Mouse (Mus musculus): Measurements from ENCODE around the gene Ndufs8.

Gene Ndufs8

DNA sequence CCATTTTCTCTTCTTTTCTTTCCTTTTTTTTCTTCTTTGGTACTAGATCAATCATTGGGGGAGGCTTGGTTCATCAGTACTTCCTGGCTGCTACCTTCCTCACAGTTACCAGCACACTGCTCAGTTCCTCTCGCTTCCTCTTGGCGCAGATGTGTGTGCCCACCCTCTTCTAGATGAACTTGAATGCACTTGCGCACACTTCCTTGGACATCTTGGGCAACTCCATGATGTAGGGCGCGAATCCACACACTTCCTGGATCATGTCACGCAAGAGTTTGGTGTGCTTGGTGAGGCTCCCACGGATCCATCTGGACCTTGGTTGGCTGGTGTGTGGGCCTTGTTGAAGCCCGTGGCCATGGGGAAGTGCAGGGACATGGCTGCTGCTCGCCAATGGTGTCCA, 19.1 kb upstream of the Ndufs8 start:
- no peak for DNase-seq (ENCODE audit: low spot score in 2 of 2)

DNA sequence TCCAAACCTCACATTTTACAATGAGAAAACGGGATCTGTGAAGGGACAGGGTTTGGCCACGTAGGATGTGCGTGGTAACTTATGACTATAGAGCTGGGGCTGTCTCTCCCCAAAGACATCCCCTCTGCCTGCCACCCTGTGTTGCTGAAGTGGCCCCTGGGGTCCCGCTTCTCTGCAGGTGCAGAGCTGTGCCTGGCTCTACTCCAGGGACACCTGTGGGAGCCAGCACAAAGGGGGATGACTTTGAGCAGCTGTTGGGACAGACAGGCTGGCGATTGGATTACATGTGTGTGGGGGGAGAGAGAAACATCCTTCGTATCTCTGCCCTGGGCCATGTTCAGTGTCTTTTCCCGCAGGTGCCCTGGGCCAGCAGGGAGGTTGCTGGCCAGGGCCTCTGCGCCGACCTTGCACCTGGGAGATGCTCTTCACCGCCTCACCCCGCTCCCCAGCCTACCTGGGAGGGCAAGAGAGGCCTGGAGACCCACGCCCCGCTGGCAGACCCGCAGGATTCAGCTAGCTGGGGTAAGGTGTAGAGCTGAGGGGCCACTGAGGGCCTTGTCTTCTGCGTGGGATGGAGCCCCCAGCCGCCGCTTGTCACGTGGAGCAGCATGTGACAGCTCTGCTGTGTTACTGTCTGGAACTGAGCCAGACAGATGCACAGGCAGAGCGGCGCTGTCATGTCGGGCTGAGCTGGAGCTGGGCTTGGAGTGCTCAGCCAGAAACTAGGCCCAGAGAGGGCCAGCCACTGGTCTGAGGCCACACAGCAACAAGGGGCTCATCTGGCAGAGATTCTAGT, 17.9 kb upstream of the Ndufs8 start:
- DNase-seq (ENCODE audit: low spot score in 2 of 2): no peak

DNA sequence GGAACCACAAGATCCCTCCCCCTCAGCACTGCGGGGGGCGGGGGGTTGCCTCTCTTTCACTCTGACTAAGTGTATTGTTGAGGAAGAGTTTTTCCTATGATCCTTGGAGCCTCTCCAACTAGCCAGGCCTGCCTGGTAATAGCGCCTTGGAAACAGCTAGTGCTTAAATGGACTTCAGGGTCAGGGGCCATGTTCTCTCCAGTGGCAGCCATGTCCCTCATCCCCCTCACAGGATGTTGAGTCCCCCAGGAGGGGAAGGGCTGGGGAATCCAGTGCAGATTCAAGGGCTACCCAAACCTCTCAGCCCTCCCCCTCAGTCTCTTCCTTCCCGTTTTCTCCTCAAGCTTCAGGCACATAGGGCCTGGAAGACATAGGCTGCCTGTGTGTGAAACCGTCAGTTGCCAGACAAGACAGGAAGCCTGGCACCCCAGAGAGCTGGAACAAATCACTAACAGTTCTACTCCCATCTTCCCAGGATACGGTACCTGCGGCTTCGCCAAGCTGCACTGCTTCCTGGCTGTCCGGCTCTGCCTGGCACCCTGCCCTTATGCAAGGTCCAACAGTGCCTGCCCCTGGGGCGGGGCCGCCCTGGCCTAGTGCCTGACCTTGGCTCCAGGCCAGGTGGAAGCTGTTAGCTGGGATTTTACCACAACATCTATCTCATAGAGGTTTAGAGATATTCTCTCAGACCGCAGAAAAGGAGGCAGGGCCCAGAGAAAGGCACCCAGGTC, 16.8 kb upstream of the Ndufs8 start, which contains the start of gene Aldh3b1:
TSS of gene Aldh3b1 (minus strand) at position 598 of the 731 bp plus-strand sequence.
- DNase-seq (ENCODE audit: low spot score in 2 of 2): peak; percentile 41 to 66

DNA sequence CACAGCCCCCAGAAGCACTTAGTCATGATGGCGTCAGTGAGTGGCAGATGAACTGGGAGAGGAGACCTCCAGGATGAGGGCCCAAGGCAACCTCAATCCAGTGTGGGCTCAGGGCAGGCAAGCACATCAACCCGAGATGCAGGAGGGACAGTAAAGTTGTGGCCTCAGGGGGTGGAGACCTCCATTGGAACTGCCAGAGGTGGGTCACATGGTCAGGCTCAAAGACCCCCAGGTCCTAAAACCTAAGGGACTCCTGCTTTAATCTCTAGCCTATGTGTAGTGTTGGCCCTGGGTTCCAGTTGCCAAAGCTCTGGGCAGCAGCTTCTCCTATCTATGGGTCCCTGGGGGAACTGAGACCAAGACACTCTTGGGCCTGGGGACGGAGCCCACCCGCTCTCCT, 16.2 kb upstream of the Ndufs8 start:
- DNase-seq (ENCODE audit: low spot score in 2 of 2): no peak

DNA sequence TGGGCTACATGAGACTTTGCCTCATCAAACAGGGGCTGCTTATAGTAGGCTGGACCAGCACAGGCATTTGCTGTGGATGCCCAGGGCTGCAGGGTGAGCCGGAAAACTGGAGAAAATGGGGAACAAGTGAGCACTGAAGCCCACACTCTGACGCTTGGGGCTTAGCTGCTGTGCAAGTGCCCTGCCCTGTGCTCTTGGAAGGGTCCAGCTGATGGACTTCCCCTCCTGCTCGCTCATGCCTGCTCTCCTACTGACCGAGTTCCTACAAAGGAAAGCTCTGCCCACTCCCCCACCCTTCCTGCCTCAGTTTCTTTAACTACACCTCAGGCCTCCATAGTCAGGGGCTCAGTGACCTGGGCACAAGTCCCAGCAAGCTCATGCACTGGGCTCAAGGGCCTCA, 15.4 kb upstream of the Ndufs8 start:
- DNase-seq (ENCODE audit: low spot score in 2 of 2): no peak

DNA sequence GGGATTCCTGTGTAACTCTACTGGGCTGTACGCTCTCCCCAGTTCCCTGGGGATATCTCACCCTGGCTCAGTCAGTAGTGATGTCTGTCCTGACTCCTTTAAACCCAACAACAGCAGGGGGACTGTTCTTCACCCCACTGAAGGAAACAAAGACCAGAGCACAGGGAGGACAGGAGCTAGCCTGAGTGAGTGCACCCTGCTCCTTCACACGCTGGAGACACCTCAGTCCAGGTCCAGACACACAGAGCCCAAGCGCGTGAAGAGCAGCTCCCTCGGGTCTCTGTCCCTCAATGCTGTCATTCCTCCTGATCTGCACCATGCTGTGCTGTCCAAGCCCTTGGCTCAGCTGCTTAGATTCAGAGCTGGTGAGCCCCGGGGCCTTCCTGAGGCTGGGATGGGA, 14.1 kb upstream of the Ndufs8 start:
- DNase-seq (ENCODE audit: low spot score in 2 of 2): no peak

DNA sequence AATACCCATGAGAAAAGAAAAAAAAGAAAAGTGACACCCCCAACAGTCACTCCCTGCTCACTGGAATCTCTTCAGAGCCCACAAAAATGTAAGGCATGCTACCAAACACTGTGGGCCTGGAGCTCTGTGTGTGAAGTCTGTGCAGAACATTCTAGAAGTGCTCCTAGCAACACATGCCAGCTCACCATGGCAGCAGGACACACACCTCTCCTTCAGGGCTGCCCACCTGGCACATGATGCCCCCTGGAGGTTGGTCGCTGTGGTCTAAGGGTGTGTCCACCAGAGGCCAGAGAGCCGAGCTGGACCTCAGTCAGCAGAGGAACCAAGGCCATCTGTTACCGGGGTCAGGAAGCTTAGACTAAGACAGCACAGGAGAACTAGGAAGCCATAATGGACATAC, 13.7 kb upstream of the Ndufs8 start:
- DNase-seq (ENCODE audit: low spot score in 2 of 2): no peak

DNA sequence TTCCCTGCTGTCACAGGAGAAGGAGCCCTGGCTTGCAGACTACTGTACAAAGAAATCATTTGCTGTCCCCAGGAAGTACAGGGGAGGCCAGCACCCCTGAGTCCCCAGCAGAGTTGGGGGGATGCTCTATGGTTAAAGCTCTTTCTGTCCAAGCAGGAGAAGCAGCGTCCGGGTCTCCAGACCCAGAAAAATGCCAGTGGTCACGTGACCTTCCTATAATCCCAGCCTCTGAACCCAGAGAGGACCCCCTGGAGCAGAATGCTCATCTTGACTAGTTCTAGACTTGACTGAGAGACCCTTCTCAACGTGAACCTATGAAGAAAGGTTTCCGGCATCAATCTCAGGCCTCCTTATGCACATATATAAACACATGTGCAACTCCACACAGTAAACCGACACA, 13.3 kb upstream of the Ndufs8 start:
- no peak for DNase-seq (ENCODE audit: low spot score in 2 of 2)

DNA sequence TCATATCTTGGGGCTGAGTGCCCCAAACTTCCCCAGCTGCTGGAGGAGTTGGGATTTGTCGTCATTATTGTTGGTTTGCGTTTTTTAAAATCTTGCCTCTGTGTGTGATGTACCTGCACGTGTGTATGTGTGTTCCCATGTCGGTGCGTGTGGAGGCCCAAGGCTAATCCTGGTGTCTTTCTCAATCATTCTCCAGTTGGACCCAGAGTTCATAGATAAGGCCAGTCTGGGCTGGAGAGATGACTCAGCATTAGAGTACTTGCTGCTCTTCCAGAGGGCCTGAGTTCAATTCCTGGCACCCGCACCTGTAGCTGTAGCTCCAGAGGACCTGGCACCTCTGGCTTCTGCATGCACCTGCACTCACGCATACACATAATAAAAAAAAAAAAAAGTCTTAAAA, 12.3 kb upstream of the Ndufs8 start:
- DNase-seq (ENCODE audit: low spot score in 2 of 2): no peak

DNA sequence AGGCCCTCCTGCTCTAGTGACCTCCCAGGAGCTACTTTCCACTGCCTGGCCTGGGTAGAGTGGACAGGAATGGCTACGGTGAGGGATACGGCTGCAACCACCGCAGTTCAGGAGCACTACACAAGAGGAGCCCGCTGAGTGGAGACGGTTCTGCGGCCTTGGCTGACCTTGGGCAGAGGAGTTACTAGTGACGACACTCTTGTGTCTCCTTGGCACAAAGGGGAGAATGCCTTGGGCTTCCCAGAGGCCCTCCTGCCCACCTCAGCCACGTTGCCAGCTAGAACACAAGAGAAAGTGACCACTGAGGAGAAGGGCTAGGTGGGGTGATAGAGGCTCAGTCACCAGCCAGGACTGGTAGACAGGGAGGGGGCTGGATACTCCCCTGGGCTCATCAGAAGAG, 11.6 kb upstream of the Ndufs8 start:
- DNase-seq (ENCODE audit: low spot score in 2 of 2): no peak

DNA sequence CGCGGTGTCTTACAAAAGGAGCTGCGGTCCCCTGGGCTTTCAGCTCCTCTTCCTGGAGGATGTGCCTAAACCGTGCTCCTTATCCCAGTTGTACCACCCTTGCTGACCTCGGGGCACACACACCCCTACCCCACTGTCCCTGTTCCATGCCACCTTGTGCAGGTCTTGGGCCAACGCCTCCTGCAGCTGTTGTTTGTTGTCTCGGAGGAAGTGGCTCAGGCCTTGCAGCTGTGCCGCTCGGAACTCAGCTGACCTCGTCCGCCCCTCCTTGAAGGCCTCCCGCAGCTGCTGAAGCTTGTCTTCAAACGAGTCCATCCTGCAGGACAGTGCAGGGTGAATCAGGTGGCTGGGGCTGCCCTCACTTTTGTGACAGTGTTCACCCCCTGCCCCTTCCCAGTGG, 11.0 kb upstream of the Ndufs8 start:
- peak; percentile 44 to 71 for DNase-seq (ENCODE audit: low spot score in 2 of 2)

DNA sequence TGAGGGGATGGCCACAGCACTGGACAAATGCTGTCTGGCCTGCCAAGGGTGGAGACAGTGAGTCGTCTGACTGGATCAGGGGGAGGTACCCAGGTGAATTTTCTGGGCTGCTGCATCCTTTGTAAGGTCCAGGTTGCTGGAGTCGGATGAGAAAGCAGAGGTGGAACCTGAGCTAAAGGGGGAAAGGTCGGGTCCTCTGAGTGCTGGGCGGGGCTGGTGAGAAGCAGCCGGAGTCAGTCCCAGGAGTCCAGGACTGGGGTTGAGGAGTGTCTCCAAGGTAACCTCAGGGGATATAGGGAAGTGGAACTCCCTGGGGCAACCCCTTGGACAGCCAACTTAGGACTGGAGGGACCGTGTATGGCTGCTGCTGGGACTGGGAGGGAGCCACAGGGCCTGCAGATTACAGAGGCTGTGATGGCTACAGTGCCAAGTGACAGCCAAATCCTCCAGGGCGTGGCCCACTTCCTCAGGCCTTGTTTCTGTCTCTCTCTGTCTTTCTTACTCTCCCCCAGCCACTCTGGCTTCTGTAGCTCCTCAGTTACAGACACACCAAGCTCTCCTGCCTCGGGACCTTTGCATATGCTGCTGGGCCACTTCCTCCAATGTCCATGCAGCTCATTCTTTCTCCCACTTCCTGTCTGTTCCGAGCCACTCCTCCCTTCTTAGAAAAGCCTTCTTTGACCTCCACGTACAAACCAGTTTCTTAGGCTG, 10.2 kb upstream of the Ndufs8 start:
- peak in 1 of 2 experiments; percentile 64 for DNase-seq (ENCODE audit: low spot score in 2 of 2)

DNA sequence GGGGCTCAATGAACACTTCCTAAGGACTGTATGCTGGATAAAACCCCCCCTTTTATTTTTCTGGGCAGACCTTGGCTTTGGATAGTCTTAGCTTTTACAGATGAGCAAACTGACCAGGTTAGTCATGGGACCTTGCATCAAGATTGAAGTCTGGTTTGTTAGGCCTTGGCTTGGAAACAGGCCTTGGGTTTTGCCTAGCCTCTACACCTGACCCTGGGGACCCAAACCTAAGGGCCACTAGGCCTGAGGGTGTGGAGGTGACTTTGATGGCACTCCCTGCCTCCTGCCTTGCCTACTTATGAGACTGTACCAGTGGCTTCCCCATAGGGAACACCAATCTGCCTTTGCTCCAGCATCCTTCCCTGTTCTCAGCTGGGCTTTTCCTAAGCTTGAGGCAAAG, 7.4 kb upstream of the Ndufs8 start:
- DNase-seq (ENCODE audit: low spot score in 2 of 2): no peak

DNA sequence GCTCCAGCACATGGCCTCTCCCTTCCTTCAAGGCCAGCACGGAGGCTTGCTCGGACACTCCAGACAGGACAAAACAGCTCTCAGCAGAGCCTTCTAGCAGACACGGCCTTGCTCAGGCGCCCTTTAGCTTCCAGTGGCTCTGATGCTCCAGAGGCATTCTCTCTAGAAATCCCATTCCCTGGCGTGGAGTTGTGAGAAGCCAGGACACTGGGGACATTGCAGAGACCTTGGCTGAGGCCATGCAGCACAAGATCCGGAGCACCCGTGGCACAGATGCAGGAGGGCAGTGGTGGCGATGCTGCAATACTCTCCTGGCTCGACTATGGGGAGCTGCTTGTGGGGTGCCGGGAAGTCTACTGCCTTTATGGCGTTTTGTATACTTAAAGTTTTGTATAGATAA, 4.2 kb upstream of the Ndufs8 start:
- DNase-seq (ENCODE audit: low spot score in 2 of 2): no peak

DNA sequence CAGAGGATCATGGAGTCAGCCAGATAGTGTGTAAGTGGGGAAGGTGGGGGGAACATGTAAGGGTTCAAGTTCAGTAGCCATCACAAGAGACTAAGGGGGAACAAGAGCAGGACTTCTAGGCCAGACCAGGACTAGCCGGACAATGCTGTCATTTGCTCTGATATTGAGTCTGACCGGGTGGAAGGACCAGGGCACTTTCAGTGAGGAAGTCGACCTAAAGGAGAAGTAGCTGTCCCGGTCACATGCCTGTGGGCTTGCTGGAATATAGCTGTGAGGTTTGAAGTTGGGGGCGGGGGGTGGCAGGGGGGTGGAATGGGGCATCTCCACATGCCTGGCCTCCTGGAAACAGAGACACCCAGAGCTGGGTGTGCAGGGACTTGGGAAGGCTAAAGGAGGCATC, 2.0 kb upstream of the Ndufs8 start:
- DNase-seq (ENCODE audit: low spot score in 2 of 2): no peak

DNA sequence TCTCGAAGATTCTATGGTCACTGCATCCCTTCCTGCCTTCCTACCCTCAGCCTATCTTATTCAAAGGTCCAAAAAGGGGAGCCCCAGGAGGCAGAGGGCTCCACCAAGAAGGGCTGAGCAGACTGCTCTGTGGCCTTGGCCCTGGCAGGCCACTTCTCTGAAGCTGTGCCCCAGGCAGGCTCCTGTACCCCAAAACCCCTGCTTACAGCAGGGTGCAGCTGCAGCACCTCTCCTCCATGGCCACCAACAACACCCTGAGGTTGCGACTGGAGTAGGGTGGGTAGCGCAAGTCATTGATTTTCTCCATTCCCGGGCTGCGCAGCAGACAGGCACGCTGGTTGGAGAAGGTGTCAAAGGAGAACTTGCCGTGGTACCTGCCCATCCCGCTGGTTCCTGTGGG, 1.1 kb upstream of the Ndufs8 start:
- DNase-seq (ENCODE audit: low spot score in 2 of 2): no peak

DNA sequence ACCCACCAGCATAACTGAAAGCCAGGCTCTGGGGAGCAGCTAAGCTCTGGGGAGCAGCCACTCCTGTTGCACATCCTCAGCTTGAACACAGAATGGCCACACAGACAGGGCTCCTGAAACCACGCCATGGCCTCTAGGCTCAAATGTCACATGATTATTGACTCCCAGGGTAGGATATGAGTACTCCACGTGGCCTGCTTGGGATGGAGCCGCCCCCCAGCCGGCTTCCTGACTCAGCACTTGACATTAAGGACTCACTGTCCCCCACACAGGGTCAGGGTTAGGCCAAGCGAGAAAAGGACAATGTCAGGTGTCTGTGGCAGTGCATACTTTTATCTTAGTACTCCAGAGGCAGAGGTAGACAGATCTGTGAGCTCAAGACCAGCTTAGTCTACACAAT, 2.4 kb downstream of the Ndufs8 start:
- DNase-seq (ENCODE audit: low spot score in 2 of 2): no peak

DNA sequence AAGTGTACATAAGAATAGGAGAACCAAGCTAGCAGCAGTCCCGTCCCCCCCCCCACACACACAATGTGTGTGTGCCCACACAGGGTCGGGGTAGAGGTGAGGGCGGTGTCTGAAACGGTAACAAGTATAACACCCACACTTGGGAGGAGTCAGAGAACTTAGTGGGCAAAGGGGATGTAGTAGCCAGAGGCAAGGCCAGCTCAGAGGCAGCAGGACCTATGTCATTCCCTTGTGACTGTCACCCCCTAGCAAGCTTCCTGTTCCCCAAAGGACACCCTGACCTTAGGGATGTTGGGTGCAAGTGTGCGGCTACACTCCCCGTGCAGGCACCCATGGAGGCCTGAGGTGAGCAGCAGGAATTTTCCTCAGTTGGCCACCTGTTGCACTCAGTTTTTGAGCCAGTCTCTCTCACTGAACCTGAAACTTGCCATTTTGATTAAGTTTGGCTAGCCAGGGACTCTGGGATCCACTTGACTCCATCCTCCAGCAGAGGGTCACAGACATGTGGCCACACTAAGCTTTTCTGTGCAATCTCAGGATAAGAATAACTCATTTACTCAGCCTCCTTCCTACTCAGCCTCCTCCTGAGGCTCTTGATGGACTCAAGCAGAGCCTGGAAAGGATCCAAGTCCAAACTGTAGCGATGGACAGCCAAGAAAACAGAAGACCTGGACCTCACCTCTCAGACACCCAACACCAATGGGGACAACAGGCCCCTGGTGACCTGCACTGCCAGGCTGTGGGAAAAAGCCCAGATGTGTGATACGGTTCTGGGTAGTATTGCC, 4.5 kb downstream of the Ndufs8 start:
- no peak for DNase-seq (ENCODE audit: low spot score in 2 of 2)

DNA sequence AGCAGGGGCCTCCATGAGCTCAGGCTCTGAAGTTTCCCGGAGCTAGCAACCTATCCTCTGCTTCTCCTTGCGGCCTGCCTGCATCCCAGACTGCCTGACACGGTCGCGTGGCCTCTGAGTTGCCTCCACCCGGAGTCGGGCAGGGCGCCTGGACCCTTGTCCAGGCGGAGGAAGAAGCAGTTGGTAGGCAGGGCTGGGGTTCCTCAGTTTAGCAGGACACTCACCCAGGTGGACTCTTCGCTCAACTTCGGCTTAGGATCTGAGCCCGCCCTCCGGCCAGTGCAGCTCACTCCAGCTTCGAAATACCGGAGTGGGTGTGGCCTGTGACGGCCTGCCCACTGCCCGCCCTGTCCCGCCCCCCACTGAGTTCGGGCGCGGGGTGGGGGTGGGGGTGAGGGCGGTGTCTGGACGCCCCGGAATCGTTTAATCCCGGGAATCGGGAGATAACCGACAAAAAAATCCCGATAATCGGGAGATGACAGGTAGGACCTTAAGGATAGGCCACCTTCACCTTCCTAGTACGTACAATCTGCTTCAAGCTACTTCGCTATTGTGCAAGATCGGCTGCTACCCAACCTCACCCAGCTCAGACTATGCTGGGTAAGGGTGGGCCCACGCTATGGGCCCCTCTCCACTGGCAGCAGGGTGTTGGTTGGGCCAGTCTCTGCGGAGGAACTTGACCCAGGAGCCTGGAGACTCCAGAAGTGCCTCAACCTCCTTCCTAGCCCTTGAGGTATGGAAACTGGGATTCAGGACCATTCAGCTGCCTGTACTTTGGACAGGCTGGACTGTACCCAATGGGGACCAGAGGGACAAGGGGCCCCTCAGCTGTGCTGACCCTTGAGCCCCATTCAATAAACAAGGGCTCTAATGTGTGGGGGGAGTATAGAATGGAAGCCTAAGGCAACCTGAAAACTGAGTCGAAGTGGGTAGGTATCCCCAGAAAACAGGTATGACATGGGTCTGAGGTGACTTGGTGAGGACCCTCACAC, 5.5 kb downstream of the Ndufs8 start, which contains the start of gene Tcirg1:
TSS of gene Tcirg1 (minus strand) at position 339 of the 992 bp plus-strand sequence.
- DNase-seq (ENCODE audit: low spot score in 2 of 2): peak; percentile 63 to 76

DNA sequence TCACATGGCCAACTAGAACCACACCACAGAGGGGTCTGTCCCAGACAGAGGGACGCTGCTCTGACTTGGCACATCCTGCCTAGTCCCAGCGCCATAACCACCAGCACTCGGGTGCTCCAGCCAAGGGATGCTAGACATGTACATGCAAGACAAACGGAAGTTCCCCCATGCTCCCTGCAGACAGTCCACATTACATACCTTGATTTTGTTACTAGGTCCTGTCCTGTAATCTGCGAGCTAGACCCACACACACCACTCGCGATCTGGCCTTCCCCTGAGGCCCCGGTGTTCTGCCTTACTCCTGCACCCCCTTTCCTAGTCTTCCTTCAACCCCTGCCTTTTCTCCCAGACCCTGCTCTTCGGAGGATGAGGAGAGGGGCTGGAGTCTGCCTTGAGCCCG, 6.2 kb downstream of the Ndufs8 start:
- peak in 1 of 2 experiments; percentile 31 for DNase-seq (ENCODE audit: low spot score in 2 of 2)
